Mouse (Mus musculus): ENCODE results near the gene Tspan11. TPM values are rescaled to one million over a fixed set of nuclear protein-coding genes. Genes with fewer than 3 reads are reported as not detected.

Gene Tspan11
- polyA plus RNA-seq, 1 experiment from 2014 or later: 14.3 TPM

GRCm38 (mm10) chr6:127870345-127871324 lies 16.8 kb upstream of the Tspan11 start:
- no peaks in the 10 kb centered on the region; the same call in 1 of the 2 replicates for H3K36me3 ChIP-seq (replicated peaks; ENCODE audit: control insufficient read depth, insufficient read depth, low read depth, low read length)
- H3K27me3 ChIP-seq (ENCODE audit: control insufficient read depth, insufficient read depth, low read length): no peaks in the 10 kb centered on the region
- WGBS: 42% methylated on average over 12 of the region's 12 CpGs
- H3K9ac ChIP-seq (replicated peaks; ENCODE audit: low read length): no peak overlapping the region
- H3K4me2 ChIP-seq (ENCODE audit: low read depth, low read length): 0 out of 2 replicates have a peak overlapping the region, but pooled peaks have one; percentile 6
- H3K4me1 ChIP-seq (ENCODE audit: control insufficient read depth, insufficient read depth, low read length): peaks cover 3% of the 10 kb centered on the region
- H3K9me3 ChIP-seq (replicated peaks; ENCODE audit: control insufficient read depth, low read length): no peaks in the 10 kb centered on the region
- ATAC-seq (replicated peaks; ENCODE audit: insufficient number of reproducible peaks, low FRiP score, low TSS enrichment, low read depth) (peak; percentile 85), DNase-seq (ENCODE audit: low spot score) (peak; percentile 96)
- no peak overlapping the region for H3K4me3 ChIP-seq (ENCODE audit: low read depth, low read length)
- H3K27ac ChIP-seq (replicated peaks; ENCODE audit: low read depth, low read length): peak overlapping the region; percentile 92

- Histone ChIP-seq H3K4me3 (ENCODE audit: low read depth, low read length) (no peak overlapping the region), H3K4me2 (ENCODE audit: low read depth, low read length) (no peak overlapping the region), H3K36me3 (replicated peaks; ENCODE audit: control insufficient read depth, insufficient read depth, low read depth, low read length) (no peaks in the 10 kb centered on the region; the same call in 1 of the 2 replicates), H3K27me3 (ENCODE audit: control insufficient read depth, insufficient read depth, low read length) (no peaks in the 10 kb centered on the region), H3K4me1 (ENCODE audit: control insufficient read depth, insufficient read depth, low read length) (peaks cover 4% of the 10 kb centered on the region), H3K9me3 (replicated peaks; ENCODE audit: control insufficient read depth, low read length) (no peaks in the 10 kb centered on the region), H3K9ac (replicated peaks; ENCODE audit: low read length) (no peak overlapping the region), H3K27ac (replicated peaks; ENCODE audit: low read depth, low read length) (no peak overlapping the region; the same call in 1 of the 2 replicates)
- ATAC-seq (replicated peaks; ENCODE audit: insufficient number of reproducible peaks, low FRiP score, low TSS enrichment, low read depth) (no peak), DNase-seq (ENCODE audit: low spot score) (no peak)
- WGBS: 70% methylated on average over 6 of the region's 6 CpGs
Measured at GRCm38 (mm10) chr6:127871436-127871835, 16.0 kb upstream of the Tspan11 start.

GRCm38 (mm10) chr6:127872581-127872980 lies 14.8 kb upstream of the Tspan11 start:
- no peak overlapping the region for H3K4me3 ChIP-seq (ENCODE audit: low read depth, low read length)
- H3K27ac ChIP-seq (replicated peaks; ENCODE audit: low read depth, low read length): no peak overlapping the region
- no peak for DNase-seq (ENCODE audit: low spot score)
- no peak overlapping the region for H3K9ac ChIP-seq (replicated peaks; ENCODE audit: low read length)
- H3K4me1 ChIP-seq (ENCODE audit: control insufficient read depth, insufficient read depth, low read length): peaks cover 4% of the 10 kb centered on the region
- no peak overlapping the region for H3K4me2 ChIP-seq (ENCODE audit: low read depth, low read length)
- ATAC-seq (replicated peaks; ENCODE audit: insufficient number of reproducible peaks, low FRiP score, low TSS enrichment, low read depth): no peak
- H3K27me3 ChIP-seq (ENCODE audit: control insufficient read depth, insufficient read depth, low read length): no peaks in the 10 kb centered on the region
- 87% methylated on average over 8 of the region's 8 CpGs for WGBS
- H3K9me3 ChIP-seq (replicated peaks; ENCODE audit: control insufficient read depth, low read length): no peaks in the 10 kb centered on the region
- no peaks in the 10 kb centered on the region; the same call in 1 of the 2 replicates for H3K36me3 ChIP-seq (replicated peaks; ENCODE audit: control insufficient read depth, insufficient read depth, low read depth, low read length)

- H3K27me3 ChIP-seq (ENCODE audit: control insufficient read depth, insufficient read depth, low read length): no peaks in the 10 kb centered on the region
- H3K4me3 ChIP-seq (ENCODE audit: low read depth, low read length): no peak overlapping the region
- ATAC-seq (replicated peaks; ENCODE audit: insufficient number of reproducible peaks, low FRiP score, low TSS enrichment, low read depth) (0 out of 2 replicates have a peak, but pooled peaks have one; percentile 55), DNase-seq (ENCODE audit: low spot score) (peak; percentile 76)
- H3K4me1 ChIP-seq (ENCODE audit: control insufficient read depth, insufficient read depth, low read length): peaks cover 3% of the 10 kb centered on the region; the same call in 1 of the 2 replicates
- no peak overlapping the region for H3K4me2 ChIP-seq (ENCODE audit: low read depth, low read length)
- no peaks in the 10 kb centered on the region; the same call in 1 of the 2 replicates for H3K36me3 ChIP-seq (replicated peaks; ENCODE audit: control insufficient read depth, insufficient read depth, low read depth, low read length)
- peaks cover 2% of the 10 kb centered on the region; the same call in 1 of the 2 replicates for H3K9me3 ChIP-seq (replicated peaks; ENCODE audit: control insufficient read depth, low read length)
- H3K27ac ChIP-seq (replicated peaks; ENCODE audit: low read depth, low read length): peak overlapping the region; percentile 56
- WGBS: 32% methylated on average over 11 of the region's 11 CpGs
- H3K9ac ChIP-seq (replicated peaks; ENCODE audit: low read length): peak overlapping the region; percentile 13; the same call in 1 of the 2 replicates
Measured at GRCm38 (mm10) chr6:127875883-127876282, 11.5 kb upstream of the Tspan11 start.

- no peak overlapping the region for H3K9ac ChIP-seq (replicated peaks; ENCODE audit: low read length)
- 0 out of 2 replicates have a peak overlapping the region, but pooled peaks have one; percentile 56 for H3K27ac ChIP-seq (replicated peaks; ENCODE audit: low read depth, low read length)
- DNase-seq (ENCODE audit: low spot score) (no peak), ATAC-seq (replicated peaks; ENCODE audit: insufficient number of reproducible peaks, low FRiP score, low TSS enrichment, low read depth) (no peak)
- WGBS: 89% methylated on average over 9 of the region's 9 CpGs
- H3K4me2 ChIP-seq (ENCODE audit: low read depth, low read length): no peak overlapping the region
- H3K9me3 ChIP-seq (replicated peaks; ENCODE audit: control insufficient read depth, low read length): peaks cover 2% of the 10 kb centered on the region; the same call in 1 of the 2 replicates
- H3K27me3 ChIP-seq (ENCODE audit: control insufficient read depth, insufficient read depth, low read length): no peaks in the 10 kb centered on the region
- H3K4me3 ChIP-seq (ENCODE audit: low read depth, low read length): no peak overlapping the region
- peaks cover 3% of the 10 kb centered on the region; the same call in 1 of the 2 replicates for H3K4me1 ChIP-seq (ENCODE audit: control insufficient read depth, insufficient read depth, low read length)
- H3K36me3 ChIP-seq (replicated peaks; ENCODE audit: control insufficient read depth, insufficient read depth, low read depth, low read length): no peaks in the 10 kb centered on the region; the same call in 1 of the 2 replicates
Measured at GRCm38 (mm10) chr6:127876436-127876835, 11.0 kb upstream of the Tspan11 start.

GRCm38 (mm10) chr6:127877026-127877425 lies 10.4 kb upstream of the Tspan11 start:
- Histone ChIP-seq H3K27me3 (ENCODE audit: control insufficient read depth, insufficient read depth, low read length) (no peaks in the 10 kb centered on the region), H3K4me2 (ENCODE audit: low read depth, low read length) (no peak overlapping the region), H3K4me3 (ENCODE audit: low read depth, low read length) (no peak overlapping the region), H3K36me3 (replicated peaks; ENCODE audit: control insufficient read depth, insufficient read depth, low read depth, low read length) (no peaks in the 10 kb centered on the region; the same call in 1 of the 2 replicates), H3K27ac (replicated peaks; ENCODE audit: low read depth, low read length) (no peak overlapping the region; the same call in 1 of the 2 replicates), H3K9me3 (replicated peaks; ENCODE audit: control insufficient read depth, low read length) (peaks cover 2% of the 10 kb centered on the region; the same call in 1 of the 2 replicates), H3K4me1 (ENCODE audit: control insufficient read depth, insufficient read depth, low read length) (peaks cover 3% of the 10 kb centered on the region; the same call in 1 of the 2 replicates), H3K9ac (replicated peaks; ENCODE audit: low read length) (no peak overlapping the region)
- DNase-seq (ENCODE audit: low spot score): peak; percentile 57
- 80% methylated on average over 12 of the region's 12 CpGs for WGBS
- ATAC-seq (replicated peaks; ENCODE audit: insufficient number of reproducible peaks, low FRiP score, low TSS enrichment, low read depth): no peak

GRCm38 (mm10) chr6:127879472-127879871 lies 7.9 kb upstream of the Tspan11 start:
- DNase-seq (ENCODE audit: low spot score): no peak
- Histone ChIP-seq H3K9ac (replicated peaks; ENCODE audit: low read length) (no peak overlapping the region), H3K4me1 (ENCODE audit: control insufficient read depth, insufficient read depth, low read length) (0 out of 2 replicates have a peak, but pooled peaks cover 3% of the 10 kb centered on the region), H3K4me3 (ENCODE audit: low read depth, low read length) (no peak overlapping the region), H3K27ac (replicated peaks; ENCODE audit: low read depth, low read length) (no peak overlapping the region), H3K27me3 (ENCODE audit: control insufficient read depth, insufficient read depth, low read length) (no peaks in the 10 kb centered on the region), H3K4me2 (ENCODE audit: low read depth, low read length) (no peak overlapping the region), H3K9me3 (replicated peaks; ENCODE audit: control insufficient read depth, low read length) (peaks cover 2% of the 10 kb centered on the region; the same call in 1 of the 2 replicates), H3K36me3 (replicated peaks; ENCODE audit: control insufficient read depth, insufficient read depth, low read depth, low read length) (no peaks in the 10 kb centered on the region)
- WGBS: 84% methylated on average over 6 of the region's 6 CpGs
- no peak for ATAC-seq (replicated peaks; ENCODE audit: insufficient number of reproducible peaks, low FRiP score, low TSS enrichment, low read depth)
